Mouse (Mus musculus): Measurements from ENCODE around the gene Cfap77. TPM values are rescaled to one million over a fixed set of nuclear protein-coding genes. Genes with fewer than 3 reads are reported as not detected.

Gene Cfap77
- polyA plus RNA-seq, 1 experiment: 20.9 TPM

- TF ChIP-seq CTCF (IDR thresholded peaks at IDR 0.05; ENCODE audit: control insufficient read depth, insufficient read depth, insufficient replicate concordance, low read depth, low read length): no peak
- no peak for TF ChIP-seq POLR2A (IDR thresholded peaks at IDR 0.05; ENCODE audit: control insufficient read depth, low read depth, low read length)
- H3K4me3 ChIP-seq (ENCODE audit: control insufficient read depth, low read depth, low read length): no peak overlapping the region
- H3K27ac ChIP-seq (ENCODE audit: control insufficient read depth, insufficient read depth, low read depth, low read length): no peak overlapping the region
- no peaks in the 10 kb centered on the region for H3K27me3 ChIP-seq (ENCODE audit: control insufficient read depth, insufficient read depth, low read length)
- H3K36me3 ChIP-seq (ENCODE audit: control insufficient read depth, insufficient read depth, low read length): no peaks in the 10 kb centered on the region
- H3K4me1 ChIP-seq (ENCODE audit: control insufficient read depth, insufficient read depth, low read length): no peaks in the 10 kb centered on the region
Observed at GRCm38 (mm10) chr2:28974520-28974919, 80.3 kb downstream of the Cfap77 start.

- no peak overlapping the region for H3K27ac ChIP-seq (ENCODE audit: control insufficient read depth, insufficient read depth, low read depth, low read length)
- TF ChIP-seq POLR2A (IDR thresholded peaks at IDR 0.05; ENCODE audit: control insufficient read depth, low read depth, low read length) (no peak), CTCF (IDR thresholded peaks at IDR 0.05; ENCODE audit: control insufficient read depth, insufficient read depth, insufficient replicate concordance, low read depth, low read length) (no peak)
- H3K27me3 ChIP-seq (ENCODE audit: control insufficient read depth, insufficient read depth, low read length): no peaks in the 10 kb centered on the region
- no peaks in the 10 kb centered on the region for H3K36me3 ChIP-seq (ENCODE audit: control insufficient read depth, insufficient read depth, low read length)
- H3K4me3 ChIP-seq (ENCODE audit: control insufficient read depth, low read depth, low read length): no peak overlapping the region
- H3K4me1 ChIP-seq (ENCODE audit: control insufficient read depth, insufficient read depth, low read length): no peaks in the 10 kb centered on the region
Observed at GRCm38 (mm10) chr2:28973832-28974450, 80.9 kb downstream of the Cfap77 start.

- TF ChIP-seq CTCF (IDR thresholded peaks at IDR 0.05; ENCODE audit: control insufficient read depth, insufficient read depth, insufficient replicate concordance, low read depth, low read length) (no peak), POLR2A (IDR thresholded peaks at IDR 0.05; ENCODE audit: control insufficient read depth, low read depth, low read length) (no peak)
- Histone ChIP-seq H3K27me3 (ENCODE audit: control insufficient read depth, insufficient read depth, low read length) (no peaks in the 10 kb centered on the region), H3K4me3 (ENCODE audit: control insufficient read depth, low read depth, low read length) (no peak overlapping the region), H3K4me1 (ENCODE audit: control insufficient read depth, insufficient read depth, low read length) (no peaks in the 10 kb centered on the region), H3K27ac (ENCODE audit: control insufficient read depth, insufficient read depth, low read depth, low read length) (no peak overlapping the region), H3K36me3 (ENCODE audit: control insufficient read depth, insufficient read depth, low read length) (no peaks in the 10 kb centered on the region)
Observed at GRCm38 (mm10) chr2:28970424-28970823, 84.4 kb downstream of the Cfap77 start.

GRCm38 (mm10) chr2:28968278-28968677 is 86.6 kb downstream of the Cfap77 start:
- no peak overlapping the region for H3K4me3 ChIP-seq (ENCODE audit: control insufficient read depth, low read depth, low read length)
- no peaks in the 10 kb centered on the region for H3K4me1 ChIP-seq (ENCODE audit: control insufficient read depth, insufficient read depth, low read length)
- no peaks in the 10 kb centered on the region for H3K27me3 ChIP-seq (ENCODE audit: control insufficient read depth, insufficient read depth, low read length)
- H3K36me3 ChIP-seq (ENCODE audit: control insufficient read depth, insufficient read depth, low read length): no peaks in the 10 kb centered on the region
- TF ChIP-seq CTCF (IDR thresholded peaks at IDR 0.05; ENCODE audit: control insufficient read depth, insufficient read depth, insufficient replicate concordance, low read depth, low read length) (no peak), POLR2A (IDR thresholded peaks at IDR 0.05; ENCODE audit: control insufficient read depth, low read depth, low read length) (no peak)
- no peak overlapping the region for H3K27ac ChIP-seq (ENCODE audit: control insufficient read depth, insufficient read depth, low read depth, low read length)

- Histone ChIP-seq H3K27ac (ENCODE audit: control insufficient read depth, insufficient read depth, low read depth, low read length) (no peak overlapping the region), H3K4me1 (ENCODE audit: control insufficient read depth, insufficient read depth, low read length) (no peaks in the 10 kb centered on the region), H3K4me3 (ENCODE audit: control insufficient read depth, low read depth, low read length) (no peak overlapping the region), H3K27me3 (ENCODE audit: control insufficient read depth, insufficient read depth, low read length) (no peaks in the 10 kb centered on the region), H3K36me3 (ENCODE audit: control insufficient read depth, insufficient read depth, low read length) (no peaks in the 10 kb centered on the region)
- TF ChIP-seq POLR2A (IDR thresholded peaks at IDR 0.05; ENCODE audit: control insufficient read depth, low read depth, low read length) (no peak), CTCF (IDR thresholded peaks at IDR 0.05; ENCODE audit: control insufficient read depth, insufficient read depth, insufficient replicate concordance, low read depth, low read length) (no peak)
Observed at GRCm38 (mm10) chr2:28966151-28966795, 88.6 kb downstream of the Cfap77 start.

- Histone ChIP-seq H3K4me3 (ENCODE audit: control insufficient read depth, low read depth, low read length) (no peak overlapping the region), H3K27ac (ENCODE audit: control insufficient read depth, insufficient read depth, low read depth, low read length) (no peak overlapping the region), H3K36me3 (ENCODE audit: control insufficient read depth, insufficient read depth, low read length) (no peaks in the 10 kb centered on the region), H3K27me3 (ENCODE audit: control insufficient read depth, insufficient read depth, low read length) (no peaks in the 10 kb centered on the region), H3K4me1 (ENCODE audit: control insufficient read depth, insufficient read depth, low read length) (no peaks in the 10 kb centered on the region)
- no peak for TF ChIP-seq POLR2A (IDR thresholded peaks at IDR 0.05; ENCODE audit: control insufficient read depth, low read depth, low read length)
- TF ChIP-seq CTCF (IDR thresholded peaks at IDR 0.05; ENCODE audit: control insufficient read depth, insufficient read depth, insufficient replicate concordance, low read depth, low read length): no peak
Observed at GRCm38 (mm10) chr2:28963565-28963964, 91.3 kb downstream of the Cfap77 start.

- no peaks in the 10 kb centered on the region for H3K36me3 ChIP-seq (ENCODE audit: control insufficient read depth, insufficient read depth, low read length)
- no peak overlapping the region for H3K4me3 ChIP-seq (ENCODE audit: control insufficient read depth, low read depth, low read length)
- no peaks in the 10 kb centered on the region for H3K4me1 ChIP-seq (ENCODE audit: control insufficient read depth, insufficient read depth, low read length)
- no peak for TF ChIP-seq CTCF (IDR thresholded peaks at IDR 0.05; ENCODE audit: control insufficient read depth, insufficient read depth, insufficient replicate concordance, low read depth, low read length)
- H3K27ac ChIP-seq (ENCODE audit: control insufficient read depth, insufficient read depth, low read depth, low read length): no peak overlapping the region
- H3K27me3 ChIP-seq (ENCODE audit: control insufficient read depth, insufficient read depth, low read length): no peaks in the 10 kb centered on the region
Observed at GRCm38 (mm10) chr2:28961636-28962035, 93.2 kb downstream of the Cfap77 start.
